Mouse (Mus musculus): ENCODE measurements around the gene Gm3045.

DNA sequence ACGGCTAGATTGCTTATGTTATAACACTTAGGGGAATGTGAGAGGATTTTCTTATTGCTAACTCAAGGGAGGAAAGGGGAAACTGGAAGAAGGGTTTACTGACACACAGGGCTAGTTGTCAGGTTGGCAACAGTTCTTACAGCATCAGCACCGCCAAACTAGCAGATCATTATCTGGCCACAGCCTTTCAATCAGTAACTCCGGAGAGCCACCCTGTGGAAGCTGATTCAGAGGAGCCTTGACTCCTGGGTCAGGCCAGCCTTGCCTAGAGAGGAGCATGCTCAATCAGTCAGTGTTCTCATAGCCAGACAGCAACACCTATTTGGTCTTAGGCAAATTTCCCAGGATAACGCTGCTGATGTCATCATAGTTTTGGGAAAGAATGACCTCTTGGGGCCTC, 35.1 kb downstream of the Gm3045 start:
- TF ChIP-seq CTCF (IDR thresholded peaks at IDR 0.05; ENCODE audit: control insufficient read depth, insufficient read depth, insufficient replicate concordance, low read depth, low read length) (no peak), POLR2A (IDR thresholded peaks at IDR 0.05; ENCODE audit: control insufficient read depth, low read depth, low read length) (no peak)
